Mouse (Mus musculus) heart, embryonic 16.5 days (tissue): Measurements from ENCODE around the gene Mns1. TPM values are rescaled to one million over a fixed set of nuclear protein-coding genes. Genes with fewer than 3 reads are reported as not detected.

Experiments used
- ATAC-seq: fragments of 200-750 bp; cut with Nextera tagmentation; replicated peaks from 2 replicates; pipeline ENCODE4 v1.8.0; 2017; ENCODE audit warnings: moderate number of reproducible peaks; ENCODE audit not compliant: insufficient read depth, low FRiP score; ENCODE audit errors: extremely low read depth
- H3K27ac ChIP-seq: fragments of 300-500 bp; sonication (generic); 2 replicates; pipeline ENCODE4 v1.5.1; 2014; ENCODE audit warnings: mild to moderate bottlenecking, low read length, control low read depth, moderate library complexity
- H3K27me3 ChIP-seq: fragments of 300-500 bp; sonication (generic); 2 replicates; pipeline ENCODE4 v1.6.1; 2014; ENCODE audit warnings: low read length, mixed read lengths; ENCODE audit not compliant: control insufficient read depth, insufficient read depth
- H3K36me3 ChIP-seq: fragments of 300-500 bp; sonication (generic); 2 replicates; pipeline ENCODE4 v1.6.1; 2014; ENCODE audit not compliant: control insufficient read depth, insufficient read depth
- H3K4me1 ChIP-seq: fragments of 300-500 bp; sonication (generic); 2 replicates; pipeline ENCODE4 v1.6.1; 2014; ENCODE audit warnings: low read length, mixed read lengths; ENCODE audit not compliant: control insufficient read depth, insufficient read depth
- H3K4me2 ChIP-seq: fragments of 300-500 bp; sonication (generic); 2 replicates; pipeline ENCODE4 v1.6.1; 2014; ENCODE audit warnings: low read depth, mild to moderate bottlenecking, control low read depth, low read length
- H3K4me3 ChIP-seq: fragments of 300-500 bp; sonication (generic); 2 replicates; pipeline ENCODE4 v1.5.1; 2014; ENCODE audit warnings: mild to moderate bottlenecking, control low read depth, low read length
- H3K9ac ChIP-seq: fragments of 300-500 bp; sonication (generic); 2 replicates; pipeline ENCODE4 v1.6.1; 2014; ENCODE audit warnings: low read length, control low read depth
- H3K9me3 ChIP-seq: fragments of 300-500 bp; sonication (generic); replicated peaks from 2 replicates; pipeline ENCODE4 v1.6.1; 2016; ENCODE audit warnings: low read length; ENCODE audit not compliant: control insufficient read depth
- WGBS: fragments of 180-500 bp; shearing (Covaris S2); extraction: QIAGEN DNeasy Blood & Tissue Kit; methylation state at CpG from one replicate; pipeline ENCODE4 v1.1.7; 2014; 5-methylcytosine and 5-hydroxymethylcytosine counted together
- polyA plus RNA-seq: library from polyadenylated mRNA; unstranded; fragments of >200 nt; fragmentation: Nextera tagmentation; extraction: Ambion mirVana; gene quantifications from 2 replicates; pipeline ENCODE4 v1.2.1, GENCODE M21; 2015

Gene Mns1
- 13.8 and 25.2 TPM in 2 replicates for polyA plus RNA-seq

- ATAC-seq = peak; percentile 99
- Histone ChIP-seq H3K4me1 (peaks cover 6% of the 10 kb centered on the region), H3K4me2 (peak within 1 kb of the TSS; percentile 99), H3K27ac (peak within 1 kb of the TSS; percentile 29; the same call in 1 of the 2 replicates), H3K27me3 (no peaks in the 10 kb centered on the region), H3K9ac (peak within 1 kb of the TSS; percentile 74), H3K4me3 (peak within 1 kb of the TSS; percentile 73), H3K9me3 (no peaks in the 10 kb centered on the region), H3K36me3 (no peaks in the 10 kb centered on the region)
- 2% methylated on average over 43 of the region's 43 CpGs for WGBS
Measured at GRCm38 (mm10) chr9:72437822-72438701, at the start of gene Mns1. Gene Mns1, plus strand, starts transcription at chr9:72438011.

- no peaks in the 10 kb centered on the region for H3K36me3 ChIP-seq
- H3K27ac ChIP-seq = peak overlapping the region; percentile 29; the same call in 1 of the 2 replicates
- no peak overlapping the region for H3K4me2 ChIP-seq
- no peak overlapping the region for H3K9ac ChIP-seq
- no peaks in the 10 kb centered on the region for H3K9me3 ChIP-seq
- H3K4me1 ChIP-seq = no peaks in the 10 kb centered on the region
- H3K27me3 ChIP-seq = no peaks in the 10 kb centered on the region
- H3K4me3 ChIP-seq = no peak overlapping the region
- ATAC-seq = no peak
- 78% methylated on average over 4 of the region's 4 CpGs for WGBS
Measured at GRCm38 (mm10) chr9:72388934-72389333, 48.9 kb upstream of the Mns1 start.

- H3K4me2 ChIP-seq = no peak overlapping the region
- peak overlapping the region; percentile 29; the same call in 1 of the 2 replicates for H3K27ac ChIP-seq
- no peak overlapping the region for H3K9ac ChIP-seq
- H3K4me1 ChIP-seq = no peaks in the 10 kb centered on the region
- H3K36me3 ChIP-seq = no peaks in the 10 kb centered on the region
- H3K27me3 ChIP-seq = no peaks in the 10 kb centered on the region
- no peak overlapping the region for H3K4me3 ChIP-seq
- 71% methylated on average over 14 of the region's 14 CpGs for WGBS
- H3K9me3 ChIP-seq = no peaks in the 10 kb centered on the region
- no peak for ATAC-seq
Measured at GRCm38 (mm10) chr9:72389431-72390002, 48.3 kb upstream of the Mns1 start.

DNA sequence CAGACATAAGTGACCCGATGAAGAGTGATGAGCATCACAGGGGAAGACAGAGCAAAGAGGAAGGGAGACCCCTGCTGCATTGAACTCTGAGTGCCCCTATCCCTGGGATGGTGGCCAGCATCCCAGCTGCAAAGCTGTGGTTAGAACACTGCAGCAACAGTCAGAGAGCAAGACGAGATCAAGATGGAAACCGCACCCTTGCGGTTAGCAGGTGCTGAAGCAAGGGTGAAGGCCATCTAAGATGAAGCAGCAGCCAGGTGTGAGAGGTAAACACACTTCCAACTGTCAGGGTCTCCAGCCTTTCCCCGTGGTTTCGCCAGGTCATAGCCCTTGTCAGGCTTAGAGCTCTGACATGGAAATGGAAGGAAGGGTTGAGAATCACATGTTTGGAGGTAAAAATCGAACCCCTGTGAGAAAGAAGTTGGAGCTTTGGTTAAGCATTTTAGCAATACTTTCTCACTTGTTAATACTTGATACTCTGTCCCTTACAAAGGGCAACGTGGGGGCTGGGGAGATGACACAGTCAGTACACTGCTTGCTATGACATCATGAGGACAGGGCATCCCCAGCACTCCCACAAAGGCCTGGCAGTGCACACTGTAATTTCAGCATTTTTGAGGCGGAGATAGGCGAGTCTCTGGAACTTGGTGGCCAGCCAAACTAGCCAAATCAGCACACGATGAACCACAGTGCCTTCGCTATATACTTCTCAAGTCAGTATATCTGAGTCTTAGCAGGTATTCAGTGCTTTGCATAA lies 47.3 kb upstream of the Mns1 start:
- no peak overlapping the region for H3K4me3 ChIP-seq
- H3K9me3 ChIP-seq = no peaks in the 10 kb centered on the region
- H3K27ac ChIP-seq = peak overlapping the region; percentile 31; the same call in 1 of the 2 replicates
- no peak overlapping the region for H3K4me2 ChIP-seq
- no peaks in the 10 kb centered on the region for H3K36me3 ChIP-seq
- 70% methylated on average over 12 of the region's 12 CpGs for WGBS
- peak; percentile 72; the same call in 1 of the 2 replicates for ATAC-seq
- no peak overlapping the region for H3K9ac ChIP-seq
- no peaks in the 10 kb centered on the region for H3K27me3 ChIP-seq
- no peaks in the 10 kb centered on the region for H3K4me1 ChIP-seq

- no peaks in the 10 kb centered on the region for H3K9me3 ChIP-seq
- no peak for ATAC-seq
- no peak overlapping the region for H3K4me2 ChIP-seq
- no peak overlapping the region for H3K27ac ChIP-seq
- H3K36me3 ChIP-seq = no peaks in the 10 kb centered on the region
- H3K4me1 ChIP-seq = no peaks in the 10 kb centered on the region; the same call in 1 of the 2 replicates
- no peak overlapping the region for H3K9ac ChIP-seq
- no peak overlapping the region for H3K4me3 ChIP-seq
- no peaks in the 10 kb centered on the region for H3K27me3 ChIP-seq
- 70% methylated on average over 7 of the region's 7 CpGs for whole genome bisulfite sequencing
Measured at GRCm38 (mm10) chr9:72392686-72393085, 45.1 kb upstream of the Mns1 start.

DNA sequence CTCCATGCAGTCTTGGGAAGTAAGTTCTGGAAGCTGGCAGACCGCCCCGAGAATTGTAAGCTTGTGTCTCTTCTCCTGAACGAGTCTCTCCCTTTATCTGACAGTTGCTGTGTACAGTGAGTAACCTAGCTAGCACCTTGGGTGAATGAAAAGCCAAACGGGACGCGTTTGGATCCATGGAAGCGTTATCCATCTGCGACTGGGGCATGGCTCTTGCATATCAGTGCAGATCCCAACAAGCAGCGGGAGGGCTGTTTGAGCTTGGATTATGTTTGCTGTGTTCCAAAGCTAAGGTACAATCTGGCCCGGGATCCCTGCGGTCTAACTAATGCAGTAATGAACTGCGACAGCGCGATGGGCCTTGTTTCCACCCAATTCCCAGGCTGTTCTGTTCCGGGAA lies 44.6 kb upstream of the Mns1 start:
- 80% methylated on average over 15 of the region's 15 CpGs for WGBS
- no peak overlapping the region for H3K4me2 ChIP-seq
- H3K4me3 ChIP-seq = no peak overlapping the region
- ATAC-seq = no peak
- no peaks in the 10 kb centered on the region for H3K36me3 ChIP-seq
- no peak overlapping the region for H3K27ac ChIP-seq
- H3K4me1 ChIP-seq = no peaks in the 10 kb centered on the region; the same call in 1 of the 2 replicates
- no peaks in the 10 kb centered on the region for H3K27me3 ChIP-seq
- H3K9ac ChIP-seq = no peak overlapping the region
- H3K9me3 ChIP-seq = no peaks in the 10 kb centered on the region

- H3K4me2 ChIP-seq = peak overlapping the region; percentile 23; the same call in 1 of the 2 replicates
- H3K9ac ChIP-seq = no peak overlapping the region
- no peaks in the 10 kb centered on the region for H3K27me3 ChIP-seq
- H3K4me1 ChIP-seq = no peaks in the 10 kb centered on the region; the same call in 1 of the 2 replicates
- H3K36me3 ChIP-seq = no peaks in the 10 kb centered on the region
- no peak overlapping the region for H3K27ac ChIP-seq
- WGBS = 49% methylated on average over 8 of the region's 8 CpGs
- no peak overlapping the region for H3K4me3 ChIP-seq
- no peak for ATAC-seq
- H3K9me3 ChIP-seq = no peaks in the 10 kb centered on the region
Measured at GRCm38 (mm10) chr9:72393869-72394341, 43.9 kb upstream of the Mns1 start.

- Histone ChIP-seq H3K4me1 (no peaks in the 10 kb centered on the region; the same call in 1 of the 2 replicates), H3K9me3 (no peaks in the 10 kb centered on the region), H3K4me3 (no peak overlapping the region), H3K27ac (no peak overlapping the region), H3K4me2 (no peak overlapping the region), H3K27me3 (no peaks in the 10 kb centered on the region; the same call in 1 of the 2 replicates), H3K36me3 (no peaks in the 10 kb centered on the region), H3K9ac (no peak overlapping the region)
- WGBS = 45% methylated on average over 4 of the region's 4 CpGs
- no peak for ATAC-seq
Measured at GRCm38 (mm10) chr9:72400121-72400520, 37.7 kb upstream of the Mns1 start.
